Mouse (Mus musculus): ENCODE measurements around the gene Ccdc7a. TPM values are rescaled to one million over a fixed set of nuclear protein-coding genes. Genes with fewer than 3 reads are reported as not detected.

Ccdc7a gene
- polyA plus RNA-seq, 1 experiment from 2014 or later, result not detected

Other genes starting within 250 kb of the Ccdc7a start
- not detected in 2 replicates for gene Ccdc7b, start 1.6 kb upstream of the Ccdc7a start, polyA plus RNA-seq (2014; fragmentation: Nextera tagmentation; extraction: Ambion mirVana)
- not detected in 2 replicates for gene Gm10999, start 66.1 kb upstream of the Ccdc7a start, polyA plus RNA-seq (2014; fragmentation: Nextera tagmentation; extraction: Ambion mirVana)
- 25.9 and 29.0 TPM in 2 replicates for gene 2610044O15Rik8, start 168.9 kb upstream of the Ccdc7a start, polyA plus RNA-seq (2014; fragmentation: Nextera tagmentation; extraction: Ambion mirVana)